Mouse (Mus musculus) cerebellum, postnatal 14 days (tissue): ENCODE data around the gene Irak4.
A peak's percentile ranks its signal among the peaks of the same experiment; 100 is the strongest.

ENCODE experiments used
- DNase-seq, 2 experiments: peaks; one replicate each; pipeline ENCODE4 v3.0.0; 2021; ENCODE audit warnings: mixed read lengths in 2 of 2

Gene Irak4

DNA sequence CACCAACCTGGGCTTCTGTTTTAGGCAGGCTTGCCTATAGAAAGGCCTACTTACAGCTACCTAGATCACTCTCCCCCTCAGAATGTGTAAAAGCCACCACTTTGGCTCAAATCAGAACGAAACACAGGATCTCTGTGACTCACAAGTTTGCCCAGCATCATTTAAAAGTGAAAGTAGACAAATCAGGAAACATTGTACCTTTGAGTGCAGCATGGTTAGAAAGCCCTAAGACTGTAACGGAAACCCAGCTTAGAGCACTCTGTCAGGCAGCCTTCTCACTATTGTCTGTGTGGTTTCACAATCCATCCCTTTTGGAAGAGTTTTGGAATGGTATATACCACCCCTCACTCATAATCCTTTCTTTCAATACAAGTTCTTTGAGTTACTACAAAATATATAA is 21.5 kb downstream of the Irak4 start:
- DNase-seq: no peak

DNA sequence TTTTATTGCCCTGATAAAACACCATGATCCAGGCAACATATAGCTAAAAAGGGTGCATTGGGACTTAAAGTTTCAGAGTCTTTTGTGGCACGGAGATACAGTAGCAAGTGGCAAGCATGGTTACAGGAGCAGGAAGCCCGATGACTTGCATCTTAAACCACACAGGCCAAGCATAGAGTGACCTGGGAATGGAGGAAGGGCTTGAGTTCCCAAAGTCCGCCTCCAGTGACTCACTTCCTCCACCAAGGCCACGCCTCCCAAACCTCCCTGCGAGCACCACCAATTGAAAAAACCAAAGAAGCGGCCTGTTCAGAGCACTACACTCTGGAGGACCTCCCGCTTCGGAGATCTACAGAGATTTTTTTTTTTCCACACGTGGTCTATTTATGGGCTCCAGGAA is 22.4 kb downstream of the Irak4 start:
- no peak for DNase-seq

DNA sequence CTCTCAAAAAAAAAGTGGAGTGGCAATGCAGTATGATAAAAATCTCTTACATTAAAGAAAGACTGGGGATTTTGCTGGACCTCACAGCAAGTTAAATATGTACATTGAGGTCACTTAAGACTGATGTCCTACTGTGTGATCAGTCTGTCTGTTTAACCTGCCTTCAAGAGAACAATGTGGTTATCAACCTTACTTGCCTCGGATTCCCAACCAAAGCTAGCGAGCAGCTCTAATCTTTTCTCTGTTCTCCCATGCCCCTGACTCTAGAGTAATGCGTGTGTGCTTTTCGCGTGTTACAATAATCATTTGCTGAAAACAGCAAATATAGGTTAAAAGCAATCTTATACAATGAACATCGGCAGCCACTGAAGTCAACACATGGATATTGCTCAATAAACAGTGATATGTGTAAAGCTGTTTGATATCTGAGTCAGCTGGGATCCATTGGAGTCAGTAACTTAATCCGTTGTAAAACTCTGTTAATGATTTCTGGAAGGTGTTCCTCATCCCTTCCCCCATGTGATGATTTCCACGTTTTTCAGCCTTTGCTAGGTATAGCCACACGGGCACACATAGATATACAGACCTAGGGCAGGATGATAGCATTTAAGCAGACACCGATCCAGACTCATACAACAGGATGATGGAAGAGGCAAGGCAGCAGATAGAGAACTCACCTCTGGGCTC is 25.2 kb downstream of the Irak4 start:
- no peak for DNase-seq

DNA sequence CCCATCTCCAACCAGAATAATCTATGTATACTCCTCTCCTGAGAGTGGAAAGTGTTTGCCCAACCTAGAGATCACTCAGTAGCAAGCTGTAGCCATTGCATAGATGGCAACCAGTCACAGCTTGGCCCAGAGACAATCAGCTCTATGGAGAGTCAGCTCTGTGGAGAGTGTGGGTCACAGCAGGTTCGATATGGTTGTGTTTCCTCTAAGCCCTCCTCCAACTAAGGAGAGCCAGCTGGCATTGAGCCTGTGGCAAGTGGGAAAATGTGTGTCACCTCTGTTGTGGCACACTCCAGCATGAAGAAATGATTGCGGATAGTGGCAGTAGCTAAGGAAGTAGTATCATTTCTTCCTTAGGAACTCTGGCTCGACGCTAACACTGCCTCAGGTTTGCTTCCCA is 28.1 kb downstream of the Irak4 start:
- peak; percentile 63 to 66 for DNase-seq

DNA sequence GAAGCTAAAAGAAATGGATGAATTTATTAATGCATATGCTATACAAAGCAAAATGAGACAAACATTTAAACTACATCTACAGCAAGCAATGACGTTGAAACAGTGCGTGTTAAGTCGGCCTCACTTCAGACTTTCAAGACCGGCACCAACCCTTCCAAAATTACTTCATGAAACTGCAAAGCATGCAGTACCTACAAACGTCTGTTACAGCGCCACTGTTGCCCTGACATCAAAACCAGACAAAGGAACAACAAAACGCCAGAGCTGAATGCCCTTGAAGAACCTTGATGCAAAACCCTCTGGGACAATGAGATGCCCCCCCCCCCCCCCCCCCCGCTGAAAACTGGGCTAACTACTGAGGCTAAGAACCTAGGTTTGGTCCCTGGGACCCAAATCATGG is 29.3 kb downstream of the Irak4 start:
- DNase-seq: no peak

DNA sequence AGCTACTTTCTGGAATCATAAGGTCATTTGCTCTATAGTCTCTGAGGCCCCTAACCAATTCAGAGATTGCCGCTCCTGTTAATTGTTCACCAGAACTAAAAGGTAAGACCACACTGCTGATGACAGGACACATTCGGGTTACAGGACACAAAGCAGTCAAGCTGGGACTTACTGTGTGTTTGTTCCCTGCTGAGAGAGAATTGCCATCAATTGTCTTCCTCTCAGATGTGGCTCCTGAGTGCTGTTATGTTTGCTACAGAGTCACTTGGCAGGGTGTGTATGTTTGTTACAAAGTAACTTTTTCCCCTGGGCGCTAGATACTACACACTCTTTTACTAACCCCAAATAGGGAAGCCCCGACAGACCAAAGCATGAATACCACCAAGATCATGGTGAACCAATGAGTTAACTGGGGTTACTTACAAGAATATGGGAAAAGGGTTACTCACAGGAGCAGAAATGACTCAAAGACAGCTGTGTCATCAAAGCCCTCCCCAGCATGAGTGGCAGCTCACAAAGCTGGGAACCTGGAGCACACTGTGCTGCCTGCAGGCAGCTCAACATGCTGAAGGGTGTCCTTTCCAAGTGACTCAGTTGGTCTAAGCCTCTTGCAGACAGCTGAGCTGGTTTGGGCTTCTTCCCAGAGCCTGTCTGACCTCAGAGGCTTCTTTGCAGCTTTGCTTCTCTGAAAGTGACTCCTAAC is 31.3 kb downstream of the Irak4 start:
- DNase-seq: no peak

DNA sequence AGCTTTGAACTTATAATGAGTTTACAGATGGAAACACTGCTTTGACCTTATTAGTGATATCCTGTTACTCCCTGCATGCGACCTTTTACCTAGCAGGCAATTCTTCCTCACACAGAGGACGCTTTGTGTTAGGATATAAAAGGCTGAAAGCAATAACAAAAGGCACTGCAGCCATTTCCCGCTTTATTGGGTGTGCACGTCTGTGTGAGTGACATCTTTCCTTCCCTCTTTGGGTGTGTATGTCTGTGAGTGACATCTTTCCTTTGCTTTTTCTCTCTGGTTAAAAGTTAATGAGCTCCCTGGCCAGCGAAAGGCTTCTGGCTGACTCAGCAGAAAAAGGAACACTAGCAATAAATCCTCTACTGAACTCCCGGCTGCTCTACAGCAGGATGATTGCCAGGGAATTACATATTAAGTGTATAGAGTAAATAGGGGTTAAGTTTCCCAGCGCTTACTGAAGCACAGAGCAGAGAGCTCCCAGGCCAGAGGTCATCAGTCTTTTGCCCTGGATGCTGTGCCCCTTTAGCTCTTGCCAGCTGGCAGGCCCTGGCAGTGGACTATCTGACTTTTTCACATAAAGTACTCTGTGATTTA is 38.7 kb downstream of the Irak4 start:
- no peak for DNase-seq

DNA sequence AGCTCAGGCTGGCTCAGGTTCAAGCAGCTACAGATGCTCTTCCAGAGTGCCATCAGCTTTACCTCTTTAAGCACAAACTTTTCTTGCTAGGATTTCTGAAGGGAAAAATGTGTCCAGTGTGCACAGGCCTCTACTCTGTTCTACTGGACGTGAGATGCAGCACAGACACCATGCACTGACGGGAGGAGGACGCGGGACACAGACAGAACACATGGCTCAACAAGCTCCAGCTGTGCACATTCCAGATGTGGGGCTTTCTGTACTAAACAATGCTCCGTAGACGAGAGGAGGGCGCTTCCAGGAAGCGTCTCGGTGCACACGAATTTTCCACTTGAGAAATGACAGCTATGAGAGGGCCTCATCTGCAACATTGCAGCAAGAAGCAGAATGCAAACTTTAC is 39.7 kb downstream of the Irak4 start:
- no peak for DNase-seq

DNA sequence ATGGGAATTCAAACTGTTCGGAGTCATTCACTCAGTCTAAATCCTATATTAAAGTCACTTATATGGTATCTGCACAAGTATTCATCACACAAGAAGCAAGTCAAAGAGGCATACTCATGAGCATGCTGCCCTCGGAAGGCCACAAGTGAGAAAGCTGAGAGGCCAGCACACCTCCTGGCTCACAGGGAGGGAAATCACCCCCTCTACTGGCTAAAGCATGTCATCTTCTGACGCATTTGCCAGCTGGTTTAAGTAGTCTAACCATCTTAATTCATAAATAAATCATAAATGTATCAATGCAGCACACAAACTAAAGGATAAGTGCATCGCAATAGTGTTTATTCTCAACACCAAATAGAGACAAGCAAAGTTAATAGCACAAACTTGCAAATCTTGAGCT is 41.3 kb downstream of the Irak4 start:
- DNase-seq: no peak

DNA sequence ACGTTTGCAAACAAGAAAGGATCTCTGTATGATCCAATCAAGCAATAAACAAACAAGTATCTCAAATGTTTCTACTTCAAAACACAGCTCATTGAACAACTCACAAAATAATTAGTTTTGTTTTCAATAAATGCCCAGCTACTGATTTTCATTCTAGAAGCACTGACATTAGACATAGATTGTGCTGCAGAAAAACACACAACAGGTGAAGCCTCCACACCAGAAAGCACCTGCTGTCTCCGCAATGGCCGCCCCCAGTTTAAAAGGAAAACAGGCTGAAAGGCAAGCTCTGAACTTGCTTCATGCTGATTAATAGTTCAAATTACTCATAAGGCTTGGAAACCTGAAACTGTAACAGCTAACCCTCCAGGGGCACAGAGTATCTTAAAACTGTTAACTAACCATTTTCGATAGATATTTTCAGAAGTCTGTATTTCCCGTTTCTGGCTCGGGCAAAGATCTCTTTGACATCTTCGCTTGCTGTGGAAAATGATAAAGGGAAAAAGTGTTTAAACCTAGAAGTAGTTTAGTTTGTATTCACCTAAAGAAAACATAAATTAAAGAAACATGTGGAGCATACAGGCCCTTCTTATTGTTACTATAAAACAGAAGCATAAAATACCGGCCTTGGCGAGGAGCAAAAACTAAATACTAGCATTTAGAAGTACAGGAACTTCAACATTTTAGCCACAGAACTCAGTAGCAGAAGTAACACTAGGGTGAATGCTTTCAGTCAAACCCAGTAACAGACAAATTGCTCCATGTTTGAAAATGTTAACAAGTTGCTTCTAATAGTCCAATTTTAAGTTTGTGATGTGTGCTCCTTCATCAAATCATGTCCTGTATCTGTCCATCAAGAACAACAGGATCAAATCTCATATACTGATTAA is 44.6 kb downstream of the Irak4 start:
- DNase-seq: no peak

DNA sequence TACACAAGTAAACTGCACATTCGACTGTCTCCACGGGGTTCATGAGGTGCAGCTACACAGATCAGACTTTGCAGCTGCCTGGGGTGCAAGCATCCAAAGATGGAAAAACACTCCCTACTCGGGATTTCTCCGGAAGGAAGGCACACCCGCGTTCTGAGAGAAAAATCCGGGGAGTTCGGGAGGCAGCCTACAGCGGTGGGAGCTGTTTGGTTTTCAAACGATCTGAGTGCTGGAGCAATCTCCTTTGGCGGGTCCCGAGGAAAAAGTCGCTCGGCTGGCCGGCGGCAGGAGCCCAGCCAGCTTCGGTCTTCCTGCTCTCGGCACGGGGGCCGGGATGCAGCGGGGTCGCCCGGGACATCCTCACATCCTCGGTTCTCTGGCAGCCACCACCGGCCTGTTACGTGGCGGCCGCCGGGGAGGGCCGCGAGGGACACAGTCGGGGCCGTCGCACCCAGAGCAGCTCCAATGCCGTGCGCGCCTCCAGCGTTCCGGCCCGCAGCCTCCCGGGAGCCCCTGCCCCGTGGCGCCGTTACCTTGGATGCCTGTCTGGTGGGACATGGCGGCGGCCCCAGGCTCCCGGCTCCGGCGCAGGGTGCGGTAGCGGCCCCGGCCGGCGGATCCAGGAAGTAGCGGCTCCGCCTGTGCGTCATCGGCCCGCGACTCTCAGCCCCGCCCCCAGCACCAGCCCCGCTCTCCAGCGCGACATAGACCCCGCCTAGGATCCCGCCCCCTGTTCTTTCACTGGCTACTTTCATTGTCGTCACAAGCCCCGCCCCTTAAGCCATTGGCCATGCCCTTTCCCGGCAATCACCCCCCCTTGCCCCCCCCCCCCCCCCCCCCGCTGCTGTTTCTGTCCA is 46.0 kb downstream of the Irak4 start, which contains the start of gene Twf1:
TSS of gene Twf1 (minus strand) at position 671 of the 857 bp plus-strand sequence.
- peak; percentile 99 for DNase-seq

DNA sequence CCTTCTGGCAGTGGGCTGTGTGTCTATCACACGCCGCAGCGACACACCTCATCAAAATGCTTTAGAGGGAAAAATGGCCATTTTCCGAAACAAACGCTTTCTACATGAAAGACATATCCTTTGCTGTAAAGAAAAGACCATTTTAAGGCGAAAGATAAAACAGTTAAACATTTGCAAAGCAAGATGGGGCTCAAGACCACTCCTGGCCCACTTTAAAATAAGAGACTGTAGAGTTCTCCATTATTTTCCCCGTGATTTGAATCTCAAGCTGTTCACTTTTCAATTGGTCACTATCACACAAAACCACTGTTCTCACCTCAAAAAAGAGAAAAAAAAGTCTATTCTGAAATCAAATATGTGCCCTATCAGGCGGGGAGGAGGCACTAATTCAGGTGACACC is 46.6 kb downstream of the Irak4 start:
- DNase-seq: no peak

DNA sequence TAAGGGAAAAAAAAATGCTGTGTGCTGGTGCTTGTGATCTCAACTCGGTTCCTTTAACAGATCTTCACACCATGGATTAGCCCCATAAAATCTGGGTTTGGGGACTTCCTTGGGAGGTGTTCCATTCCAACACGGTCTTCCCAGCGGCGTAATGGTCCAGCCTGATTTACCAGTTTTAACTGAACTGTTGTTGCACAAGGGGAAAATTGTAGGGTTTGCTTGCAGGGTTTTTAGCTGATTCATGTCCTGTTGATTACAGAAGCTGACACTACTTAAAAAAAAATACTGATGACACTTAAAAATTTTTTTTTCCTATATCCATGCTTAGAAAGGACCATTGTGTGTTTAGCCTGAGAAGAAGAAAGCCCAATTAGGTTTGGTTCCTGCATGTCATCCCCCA is 47.9 kb downstream of the Irak4 start:
- DNase-seq: no peak

DNA sequence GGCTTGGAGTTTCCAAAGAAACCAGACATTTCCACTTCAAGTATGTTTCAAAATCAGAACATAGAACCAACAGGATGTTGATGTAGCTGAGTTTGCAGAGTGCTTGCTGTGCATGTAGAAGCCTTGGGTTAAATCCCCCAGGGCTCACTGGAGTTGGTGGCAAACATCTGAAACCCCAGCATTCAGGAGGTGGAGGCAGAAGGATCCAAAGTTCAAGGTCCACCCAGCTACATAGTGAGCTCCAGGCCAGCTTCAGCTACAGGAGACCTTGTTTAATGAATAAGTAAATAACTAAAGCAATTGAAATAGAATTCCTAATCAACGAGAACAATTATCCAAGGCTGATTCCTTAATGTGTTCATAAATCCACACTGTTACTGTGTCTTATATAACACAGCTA is 50.1 kb downstream of the Irak4 start:
- no peak for DNase-seq

DNA sequence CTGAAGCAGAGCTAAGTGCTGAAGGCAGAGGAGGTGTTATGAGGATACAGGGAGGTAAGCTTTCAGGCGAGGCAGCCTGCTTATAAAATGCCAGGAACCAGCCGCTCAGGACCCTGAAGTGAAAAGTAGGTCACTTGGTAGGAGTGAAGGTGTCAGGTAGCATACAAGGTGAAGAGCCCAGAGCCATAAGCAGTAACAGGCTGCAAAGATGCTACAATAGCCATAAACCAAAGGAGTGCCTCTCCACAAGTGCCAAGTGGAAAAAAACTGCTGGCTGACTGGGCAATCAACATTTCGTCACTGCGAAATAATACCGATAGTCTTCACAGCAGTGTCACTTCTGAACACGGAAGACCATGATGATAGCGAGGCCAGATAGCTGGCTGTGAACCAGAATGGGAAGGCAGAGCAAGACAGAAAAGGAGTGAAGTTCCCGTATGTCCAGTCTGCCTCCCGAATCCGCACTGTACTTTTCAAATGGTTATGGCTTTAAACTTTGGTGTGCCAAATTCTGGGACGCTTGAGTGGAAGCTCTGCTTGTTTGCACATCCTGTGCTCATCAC is 56.8 kb downstream of the Irak4 start:
- peak in 1 of 2 experiments; percentile 16 for DNase-seq

DNA sequence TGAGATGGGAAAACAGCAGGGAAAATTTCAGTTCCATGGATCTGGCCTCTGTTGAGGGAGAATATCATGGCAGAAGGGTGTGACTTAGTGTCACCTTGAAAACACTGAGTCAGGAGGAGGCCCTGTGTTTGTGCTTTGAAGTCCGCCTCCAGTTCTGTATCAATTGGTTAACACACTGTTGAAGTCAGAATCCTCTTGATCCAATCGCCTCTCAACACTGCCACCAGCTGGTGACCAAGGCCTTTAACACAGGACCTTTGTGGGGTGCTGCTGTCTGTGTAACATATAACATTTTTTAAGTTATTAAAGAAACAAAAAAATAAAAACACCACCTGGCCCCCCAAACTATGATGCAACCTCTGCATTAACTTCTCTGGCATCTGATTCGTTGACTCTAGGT is 57.9 kb downstream of the Irak4 start:
- peak; percentile 70 to 78 for DNase-seq

DNA sequence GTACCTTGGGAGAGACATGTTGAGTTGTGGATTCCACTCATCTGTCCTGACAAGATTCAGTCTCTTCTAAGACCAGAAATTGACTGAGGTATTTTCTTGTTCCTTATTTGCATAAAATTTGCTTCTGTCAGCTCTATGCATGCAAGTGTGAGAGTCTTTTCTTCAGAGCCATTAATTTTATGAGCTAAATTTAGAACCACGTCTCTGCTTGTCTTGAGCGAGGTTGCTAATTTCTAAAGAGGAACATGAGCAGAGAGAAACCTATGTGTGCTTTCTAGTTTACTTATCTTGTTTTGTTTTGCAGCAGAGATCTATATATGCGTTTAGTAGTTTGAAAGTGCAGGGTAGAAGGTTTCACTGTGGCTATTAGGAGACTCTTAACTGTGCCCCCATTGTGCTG is 59.0 kb downstream of the Irak4 start:
- DNase-seq: no peak

DNA sequence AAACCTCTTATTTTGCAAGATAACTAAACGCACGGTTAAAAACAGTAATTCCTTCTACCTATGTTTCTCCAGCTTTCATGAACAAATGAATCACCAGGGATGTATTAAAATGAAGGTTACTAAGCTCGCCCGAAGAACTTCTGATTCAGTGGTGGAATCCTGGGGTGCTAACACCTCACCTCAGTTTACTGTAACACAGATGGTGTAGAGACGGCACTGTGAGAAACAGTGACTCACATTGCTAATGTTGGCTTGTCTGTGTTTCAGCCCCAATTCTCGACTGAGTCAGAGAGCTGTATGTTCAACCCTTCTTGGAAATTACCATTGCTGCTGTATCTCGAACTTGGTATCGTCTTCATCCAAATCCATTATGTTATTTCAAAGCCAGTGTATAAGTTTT is 64.3 kb downstream of the Irak4 start:
- no peak for DNase-seq

DNA sequence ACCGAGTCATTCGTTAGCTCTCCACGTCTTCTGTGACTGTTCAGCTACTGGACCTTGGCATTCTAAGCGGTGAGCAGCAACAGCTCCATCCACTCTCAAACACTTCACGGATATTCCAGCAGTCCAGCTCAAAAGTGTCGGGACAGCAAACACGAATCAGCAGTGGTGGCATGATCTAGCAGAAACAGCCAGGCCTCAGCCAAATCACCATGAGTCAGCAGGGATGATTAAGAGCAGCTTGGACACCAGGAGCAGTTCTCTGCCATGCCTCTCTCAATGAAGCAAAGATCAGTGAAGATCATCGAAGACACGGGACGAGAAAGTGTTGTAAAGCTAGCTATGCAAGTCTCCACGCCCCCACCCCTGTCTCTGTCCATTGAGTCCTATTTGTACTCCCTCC is 72.6 kb downstream of the Irak4 start:
- no peak for DNase-seq

DNA sequence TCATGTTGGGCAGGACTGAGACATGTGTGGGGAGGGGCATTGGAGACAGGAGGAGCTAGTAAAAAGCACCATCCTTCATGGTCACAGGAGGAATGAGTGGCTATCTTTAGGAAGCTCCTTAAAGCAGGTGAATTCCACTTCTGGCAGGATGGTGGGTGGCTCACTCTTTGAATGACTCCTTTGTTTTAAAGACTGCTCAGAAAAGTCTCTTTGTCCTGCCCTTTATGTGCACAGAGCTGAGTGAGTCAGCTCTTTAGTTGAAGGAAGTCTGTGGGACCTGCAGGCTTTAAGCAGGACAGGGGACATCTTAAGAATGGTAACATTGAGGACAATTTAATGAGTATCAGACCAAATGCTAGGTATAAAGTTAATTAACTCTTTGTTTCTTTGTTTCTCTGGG is 77.5 kb downstream of the Irak4 start:
- DNase-seq: no peak

DNA sequence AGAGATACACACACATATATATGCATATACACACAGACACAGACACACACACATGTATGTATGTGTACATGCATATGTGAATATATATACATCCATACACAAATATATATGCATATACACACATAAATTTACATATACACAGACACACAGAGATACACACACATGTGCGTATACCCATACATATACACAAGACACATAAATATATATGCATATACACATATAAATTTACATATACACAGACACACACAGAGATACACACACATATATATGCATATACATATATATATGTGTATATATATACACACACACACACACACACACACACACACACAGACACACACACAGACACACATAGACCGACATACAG is 85.0 kb downstream of the Irak4 start:
- DNase-seq: no peak
